Mouse (Mus musculus) ES-Bruce4 (cell line): ENCODE results near the gene Asap3. TPM values are rescaled to one million over a fixed set of nuclear protein-coding genes. Genes with fewer than 3 reads are reported as not detected.

Source experiments
- H3K27ac ChIP-seq: 2 replicates; pipeline ENCODE4 v1.5.1; 2012; ENCODE audit warnings: low read length, inconsistent platforms; ENCODE audit not compliant: insufficient read depth
- H3K27me3 ChIP-seq: 2 replicates; pipeline ENCODE4 v1.6.1; 2012; ENCODE audit warnings: mild to moderate bottlenecking, low read length, inconsistent platforms; ENCODE audit not compliant: control insufficient read depth, poor library complexity, insufficient read depth, severe bottlenecking
- H3K36me3 ChIP-seq: 2 replicates; pipeline ENCODE4 v1.6.1; 2012; ENCODE audit warnings: inconsistent platforms, mild to moderate bottlenecking, low read length, moderate library complexity; ENCODE audit not compliant: control insufficient read depth, poor library complexity, insufficient read depth, severe bottlenecking
- H3K4me1 ChIP-seq: one replicate; pipeline ENCODE4 v1.8.1; 2011; ENCODE audit warnings: low read length; ENCODE audit not compliant: control insufficient read depth, insufficient read depth
- H3K4me3 ChIP-seq: 2 replicates; pipeline ENCODE4 v1.5.1; 2011; ENCODE audit warnings: low read depth, mild to moderate bottlenecking, low read length
- H3K9ac ChIP-seq: 2 replicates; pipeline ENCODE4 v1.6.1; 2012; ENCODE audit warnings: low read depth, mild to moderate bottlenecking, inconsistent platforms; ENCODE audit not compliant: poor library complexity, severe bottlenecking
- H3K9me3 ChIP-seq: replicated peaks from 2 replicates; pipeline ENCODE4 v1.6.1; 2012; ENCODE audit warnings: mild to moderate bottlenecking, low read length, inconsistent platforms; ENCODE audit not compliant: control insufficient read depth, poor library complexity, insufficient read depth, severe bottlenecking
- CTCF ChIP-seq: IDR thresholded peaks from one replicate; pipeline ENCODE4 v1.8.1; 2011; ENCODE audit warnings: low read depth, low read length
- EP300 ChIP-seq: IDR thresholded peaks from 2 replicates; pipeline ENCODE4 v1.6.1; 2011; ENCODE audit warnings: low read depth, low read length; ENCODE audit not compliant: insufficient read depth
- POLR2A ChIP-seq: IDR thresholded peaks from one replicate; pipeline ENCODE4 v1.8.1; 2011; ENCODE audit warnings: low read length; ENCODE audit not compliant: insufficient read depth
- polyA plus RNA-seq: library from polyadenylated mRNA; stranded (reverse); fragments of >200 nt; gene quantifications from 2 replicates; pipeline ENCODE4 v1.2.4, GENCODE M21; 2011; ENCODE audit warnings: low read depth; ENCODE audit not compliant: missing spikeins, insufficient read depth, insufficient read length

Asap3 gene
- polyA plus RNA-seq, 1 experiment = 7.2 TPM

DNA sequence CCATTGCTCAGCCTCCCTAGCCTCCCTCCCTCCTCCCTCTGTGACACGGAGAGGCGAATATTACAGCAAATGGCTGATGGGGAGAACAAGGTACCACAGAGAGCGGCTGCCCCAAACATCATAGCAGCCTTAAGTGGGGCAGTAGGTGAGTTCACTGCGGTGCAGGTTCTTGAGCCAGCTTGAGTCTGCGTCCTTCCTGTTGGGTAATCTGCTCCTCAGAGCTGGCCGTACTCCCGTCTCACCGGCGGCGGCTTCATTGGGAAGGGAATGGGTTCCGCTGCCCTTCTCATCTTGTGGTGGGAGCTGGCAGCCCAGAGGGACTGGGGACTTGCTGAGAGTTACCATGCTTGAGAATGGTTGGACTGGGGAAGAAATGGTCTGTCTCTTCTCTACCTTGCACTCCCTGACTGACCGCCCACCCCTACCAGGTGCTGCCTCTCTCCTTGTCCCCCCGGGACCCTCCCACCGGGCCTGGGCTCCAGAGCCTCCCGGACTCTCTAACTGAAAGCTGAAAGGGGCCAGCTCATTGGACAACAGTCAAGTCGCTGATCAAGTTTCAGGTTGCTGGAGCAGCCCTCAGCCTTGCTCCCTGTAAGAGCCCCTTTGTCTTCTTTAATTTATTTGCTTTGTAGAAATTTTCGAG lies 14.1 kb downstream of the Asap3 start:
- no peaks in the 10 kb centered on the region for H3K36me3 ChIP-seq
- no peaks in the 10 kb centered on the region for H3K9me3 ChIP-seq
- H3K4me1 ChIP-seq = no peaks in the 10 kb centered on the region
- no peak overlapping the region for H3K9ac ChIP-seq
- H3K27ac ChIP-seq = no peak overlapping the region
- peak overlapping the region; percentile 11 for H3K4me3 ChIP-seq
- TF ChIP-seq CTCF (no peak), EP300 (no peak), POLR2A (no peak)
- H3K27me3 ChIP-seq = no peaks in the 10 kb centered on the region

DNA sequence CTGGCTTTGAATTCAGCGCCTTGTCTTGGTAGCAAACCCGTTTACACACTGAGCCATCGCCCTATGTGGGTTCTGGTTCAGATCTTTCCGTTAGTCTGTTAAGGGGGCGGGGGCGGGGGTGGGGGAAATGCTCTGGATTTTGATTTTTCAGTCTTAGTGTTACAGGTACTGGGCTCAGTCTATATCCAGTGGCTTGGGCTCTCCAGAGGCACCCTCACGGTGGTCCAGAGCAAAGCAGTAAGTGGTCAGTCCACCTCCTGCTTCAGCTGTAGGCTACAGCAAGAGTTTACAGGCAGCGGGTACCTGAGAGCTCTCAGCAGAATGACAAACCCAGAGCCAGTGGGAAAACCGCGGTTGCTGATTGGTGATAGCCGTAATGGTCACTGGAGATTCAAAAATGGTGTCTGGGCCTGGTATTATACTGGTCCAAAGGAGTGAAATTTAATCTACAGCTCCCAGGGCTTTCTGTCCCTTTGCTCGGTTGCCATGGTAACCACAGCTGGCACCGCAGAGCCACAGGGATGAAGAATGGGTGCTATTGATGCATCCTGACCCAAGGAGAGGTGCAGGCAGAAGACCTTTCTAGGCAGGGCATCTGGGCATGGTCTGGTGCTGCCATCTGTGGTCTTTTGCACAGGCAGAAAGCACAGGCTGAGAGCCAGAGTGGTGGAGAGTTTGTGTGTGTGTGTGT lies 17.5 kb downstream of the Asap3 start:
- H3K4me1 ChIP-seq = no peaks in the 10 kb centered on the region
- no peak for TF ChIP-seq POLR2A
- no peak for TF ChIP-seq EP300
- no peak for TF ChIP-seq CTCF
- H3K9me3 ChIP-seq = no peaks in the 10 kb centered on the region
- no peak overlapping the region for H3K9ac ChIP-seq
- H3K36me3 ChIP-seq = no peaks in the 10 kb centered on the region
- H3K27ac ChIP-seq = no peak overlapping the region
- no peaks in the 10 kb centered on the region for H3K27me3 ChIP-seq
- no peak overlapping the region for H3K4me3 ChIP-seq

DNA sequence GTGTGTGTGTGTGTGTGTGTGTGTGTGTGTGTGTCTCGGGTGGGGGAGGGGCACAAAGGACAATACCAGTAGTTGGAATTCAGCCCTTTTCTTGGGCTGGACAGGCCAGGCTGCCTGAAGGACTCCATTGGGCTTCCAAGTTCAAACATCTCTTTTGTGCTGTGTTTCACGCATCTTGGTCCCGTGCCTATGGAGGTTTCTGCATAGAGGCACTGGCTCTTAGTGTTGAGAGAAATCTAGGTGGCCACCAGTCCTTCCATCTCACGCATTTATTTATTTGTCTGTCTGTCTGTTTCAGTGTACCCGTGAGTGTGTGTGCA lies 18.0 kb downstream of the Asap3 start:
- Histone ChIP-seq H3K9ac (no peak overlapping the region), H3K4me3 (no peak overlapping the region), H3K27ac (no peak overlapping the region), H3K36me3 (no peaks in the 10 kb centered on the region), H3K9me3 (no peaks in the 10 kb centered on the region), H3K27me3 (no peaks in the 10 kb centered on the region), H3K4me1 (no peaks in the 10 kb centered on the region)
- no peak for TF ChIP-seq POLR2A
- TF ChIP-seq EP300 = no peak
- TF ChIP-seq CTCF = no peak

DNA sequence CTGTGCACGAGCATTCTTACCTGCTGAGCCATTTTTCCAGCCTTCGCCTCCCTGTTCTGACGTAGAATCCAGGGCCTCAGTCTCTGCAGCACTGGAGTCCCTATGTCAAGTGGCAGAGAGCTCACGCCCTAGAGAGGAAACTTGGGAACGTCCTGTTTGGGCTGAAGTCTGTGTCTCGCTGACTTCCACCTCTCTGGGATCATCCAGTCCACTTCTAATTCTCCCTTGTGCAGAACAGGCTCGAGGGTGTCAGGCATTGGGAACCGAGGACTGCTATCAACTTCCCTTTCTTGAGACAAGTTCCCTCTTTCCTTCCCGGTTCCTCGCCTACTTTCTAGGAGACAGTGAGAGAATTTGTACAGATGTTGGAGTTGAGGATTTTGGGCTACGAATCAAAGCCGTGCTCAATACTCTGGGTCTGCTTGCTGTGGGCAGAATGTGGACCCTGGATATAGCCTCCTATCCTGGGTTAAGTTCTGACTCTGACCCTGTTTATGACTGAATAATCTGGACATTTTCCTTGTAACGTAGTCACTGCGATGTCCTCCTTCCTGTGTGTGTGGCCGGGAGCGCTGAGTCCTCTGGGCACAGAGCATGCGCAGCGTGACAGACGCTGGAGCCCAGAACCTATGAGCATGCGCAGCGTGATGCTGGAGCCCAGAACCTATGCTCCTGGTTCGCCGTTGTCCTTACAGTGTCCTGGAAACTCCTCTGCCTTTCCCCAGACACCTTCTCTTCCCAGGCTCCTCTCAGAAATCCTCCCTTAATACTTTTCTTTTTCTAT lies 18.7 kb downstream of the Asap3 start:
- no peak for TF ChIP-seq CTCF
- TF ChIP-seq EP300 = no peak
- TF ChIP-seq POLR2A = no peak
- no peak overlapping the region for H3K27ac ChIP-seq
- H3K4me3 ChIP-seq = no peak overlapping the region
- no peaks in the 10 kb centered on the region for H3K9me3 ChIP-seq
- no peak overlapping the region for H3K9ac ChIP-seq
- no peaks in the 10 kb centered on the region for H3K4me1 ChIP-seq
- no peaks in the 10 kb centered on the region for H3K27me3 ChIP-seq
- no peaks in the 10 kb centered on the region for H3K36me3 ChIP-seq

DNA sequence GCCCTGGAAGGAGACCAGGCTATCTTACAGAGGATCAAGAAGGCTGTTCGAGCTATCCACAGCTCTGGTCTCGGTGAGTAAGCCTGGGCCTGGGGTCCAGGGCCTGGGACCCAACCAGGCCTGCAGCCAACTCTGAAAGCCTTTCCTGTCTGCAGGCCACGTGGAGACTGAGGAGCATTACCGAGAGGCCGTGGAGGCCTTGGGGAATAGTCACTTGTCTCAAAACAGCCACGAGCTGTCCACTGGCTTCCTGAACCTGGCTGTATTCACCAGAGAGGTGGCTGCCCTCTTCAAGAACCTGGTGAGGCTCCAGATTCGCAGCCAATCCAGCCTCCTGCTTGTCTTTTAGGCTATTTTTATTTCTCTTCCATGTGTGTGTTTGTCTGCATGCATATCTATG lies 21.2 kb downstream of the Asap3 start:
- Histone ChIP-seq H3K27ac (no peak overlapping the region), H3K4me1 (no peaks in the 10 kb centered on the region), H3K36me3 (no peaks in the 10 kb centered on the region), H3K9me3 (no peaks in the 10 kb centered on the region), H3K4me3 (no peak overlapping the region), H3K27me3 (no peaks in the 10 kb centered on the region), H3K9ac (no peak overlapping the region)
- TF ChIP-seq POLR2A = no peak
- no peak for TF ChIP-seq CTCF
- TF ChIP-seq EP300 = no peak

DNA sequence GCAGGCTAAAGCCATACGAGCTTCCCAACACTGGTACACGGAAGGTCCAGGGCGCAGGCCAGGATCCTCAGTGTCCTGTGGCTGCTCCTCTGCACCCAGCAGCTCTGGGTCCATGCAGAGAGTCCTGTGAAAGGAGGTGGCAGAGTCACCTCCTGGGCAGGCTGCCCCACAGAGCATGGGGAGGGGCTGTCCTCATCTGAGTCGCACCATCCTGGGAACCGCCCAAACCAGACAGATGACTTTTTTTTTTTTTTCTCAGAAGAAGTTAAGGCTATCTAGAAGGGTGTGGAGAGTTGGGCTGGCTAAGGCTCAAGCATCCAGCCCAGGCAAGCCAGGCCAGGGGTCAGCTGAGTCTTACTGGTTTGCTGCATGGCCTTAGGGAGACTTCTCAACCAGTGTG lies 22.5 kb downstream of the Asap3 start:
- H3K9ac ChIP-seq = no peak overlapping the region
- H3K4me1 ChIP-seq = no peaks in the 10 kb centered on the region
- H3K4me3 ChIP-seq = no peak overlapping the region
- no peak for TF ChIP-seq POLR2A
- TF ChIP-seq CTCF = no peak
- no peak for TF ChIP-seq EP300
- no peaks in the 10 kb centered on the region for H3K9me3 ChIP-seq
- no peaks in the 10 kb centered on the region for H3K27me3 ChIP-seq
- no peaks in the 10 kb centered on the region for H3K36me3 ChIP-seq
- H3K27ac ChIP-seq = no peak overlapping the region
